Mouse (Mus musculus) gastrocnemius, adult 2 months (tissue): Measurements from ENCODE around the gene Cfap97. TPM values are rescaled to one million over a fixed set of nuclear protein-coding genes. Genes with fewer than 3 reads are reported as not detected.

Source experiments
- DNase-seq: peaks from one replicate; pipeline ENCODE4 v3.0.0; 2022
- H3K27ac ChIP-seq: fragments of 200-600 bp; 2 replicates; pipeline ENCODE4 v1.8.1; 2022; ENCODE audit warnings: mild to moderate bottlenecking
- H3K4me3 ChIP-seq: fragments of 200-600 bp; 2 replicates; pipeline ENCODE4 v1.8.1; 2022; ENCODE audit warnings: mild to moderate bottlenecking, moderate library complexity
- CTCF ChIP-seq: fragments of 200-600 bp; IDR thresholded peaks from 2 replicates; pipeline ENCODE4 v1.8.1; 2022; ENCODE audit warnings: antibody characterized with exemption, mild to moderate bottlenecking, moderate library complexity
- intact Hi-C: fragments of 180-260 bp; cut with DNase I; formaldehyde crosslinking; loops from one replicate; pipeline ENCODE4 v1.15.1; 2025
- microRNA-seq: library from miRNA; unstranded; fragments of <30 nt; microRNA quantifications from one replicate; pipeline ENCODE4 v1.2.0, GENCODE M21; 2021
- total RNA-seq, 2 experiments: library from RNA; stranded (reverse); gene quantifications; 2 replicates each; pipeline ENCODE4 v1.2.3; 2021

The Cfap97 gene
- total RNA-seq, 2 experiments from 2014 or later = 12.4 to 13.0 TPM

- intact Hi-C loops = loop anchor here (1.0 to 10.0 kb wide), 4 partner anchors 38 to 306 kb away; partner anchors contain the start of gene Acsl1
- Histone ChIP-seq H3K4me3 (no peak overlapping the region), H3K27ac (no peak overlapping the region)
- no peak for DNase-seq
- no peak for TF ChIP-seq CTCF
Measured at GRCm38 (mm10) chr8:46242946-46243345, 91.4 kb downstream of the Cfap97 start.

Small RNA genes within 50 kb of the gene (microRNA-seq; reads per million reads assigned to microRNA genes)
- not detected for gene Gm23812

Other genes starting within 250 kb of the Cfap97 start
- not detected for gene Ccdc110, start 217.2 kb upstream of the Cfap97 start, total RNA-seq
- under 1 TPM; 0.28 to 0.59 TPM for gene 1700029J07Rik, start 176.5 kb upstream of the Cfap97 start, total RNA-seq
- gene Ufsp2, start 176.2 kb upstream of the Cfap97 start, total RNA-seq = 10 to 100 TPM; 36.0 to 43.8 TPM
- 1 to 10 TPM; 1.9 to 2.2 TPM for gene Lrp2bp, start 152.5 kb upstream of the Cfap97 start, total RNA-seq
- gene Ankrd37, start 146.1 kb upstream of the Cfap97 start, total RNA-seq = 1 to 10 TPM; 1.9 to 6.2 TPM
- gene Snx25, start 388 bp downstream of the Cfap97 start, total RNA-seq = 1 to 10 TPM; 6.0 to 6.4 TPM
- gene Slc25a4, start 59.5 kb downstream of the Cfap97 start, total RNA-seq = 1,000 to 10,000 TPM; 2,736 to 3,418 TPM
- gene Helt, start 142.9 kb downstream of the Cfap97 start, total RNA-seq = 1 to 10 TPM in 1 of 2 experiments, under 1 TPM in 1; 0.82 to 1.6 TPM